18 mouse cellular contexts compared by ENCODE assay signal in genomic region chr14:58815616-58816539, GRCm38 (mm10).
DNase-seq lines count a peak whose midpoint lies in the region; ATAC-seq and TF ChIP-seq lines count a peak whose summit lies in the region.
"Had no signal": no experiment of that assay in that cellular context is flagged by ENCODE, and none has a peak within 500 bp of the region (broad histone marks: within the 10 kb centered on the region; RNA-seq: fewer than 3 reads in every experiment).

No protein-coding gene starts in this region.

- H3K9me3 ChIP-seq in limb, embryonic 14.5 days (ENCODE audit: control insufficient read depth, low read length), result no peaks in the 10 kb centered on the region
- no peaks in the 10 kb centered on the region for H3K9me3 ChIP-seq in limb, embryonic 10.5 days (replicated peaks)
- H3K9me3 ChIP-seq: heart, embryonic 13.5 days; hindbrain, embryonic 12.5 days; neural tube, embryonic 12.5 days had no signal

- WGBS in heart, adult 2 months, result 34% methylated on average over 11 of the region's 11 CpGs
- WGBS in limb, embryonic 14.5 days, result 53% methylated on average over 11 of the region's 11 CpGs
- 68% methylated on average over 11 of the region's 11 CpGs for WGBS in limb, embryonic 10.5 days
- 58% methylated on average over 11 of the region's 11 CpGs for WGBS in small intestine, adult 2 months

- no peaks in the 10 kb centered on the region for H3K79me2 ChIP-seq in heart, adult 2 months (replicated peaks; ENCODE audit: control insufficient read depth, insufficient read depth, low read length)

- intact Hi-C loops in heart, adult 2 months (cut with DNase I), result loop anchor here (5.0 kb wide), 1 partner anchor 104 kb away; no protein-coding TSS in a partner anchor
- intact Hi-C loops in gastrocnemius, postnatal 36 days (cut with DNase I), result no loop called here

- H3K9ac ChIP-seq in heart, adult 2 months (ENCODE audit: low read depth, low read length), result no peak overlapping the region
- no peak overlapping the region for H3K9ac ChIP-seq in limb, embryonic 14.5 days (ENCODE audit: low read depth, low read length, severe bottlenecking)
- H3K9ac ChIP-seq: heart, embryonic 13.5 days; hindbrain, embryonic 12.5 days; neural tube, embryonic 12.5 days had no signal

- H3K27ac ChIP-seq in heart, adult 2 months, result no peak overlapping the region
- no peak overlapping the region for H3K27ac ChIP-seq in limb, embryonic 14.5 days (replicated peaks; ENCODE audit: low read depth, low read length)
- no peak overlapping the region for H3K27ac ChIP-seq in limb, embryonic 10.5 days
- peak overlapping the region; percentile 18; the same call in 1 of the 2 replicates for H3K27ac ChIP-seq in small intestine, adult 2 months (ENCODE audit: insufficient read depth, low read depth, low read length)
- H3K27ac ChIP-seq: heart, embryonic 13.5 days; hindbrain, embryonic 12.5 days; neural tube, embryonic 12.5 days had no signal

- H3K4me1 ChIP-seq in heart, adult 2 months (ENCODE audit: control insufficient read depth, insufficient read depth, low read length), result peaks cover 9% of the 10 kb centered on the region
- 0 out of 2 replicates have a peak, but pooled peaks cover 4% of the 10 kb centered on the region for H3K4me1 ChIP-seq in limb, embryonic 14.5 days (ENCODE audit: control insufficient read depth, insufficient read depth, low read length)
- H3K4me1 ChIP-seq in limb, embryonic 10.5 days, result peaks cover 6% of the 10 kb centered on the region
- H3K4me1 ChIP-seq in small intestine, adult 2 months (ENCODE audit: control insufficient read depth, insufficient read depth, insufficient read length, low read length), result no peaks in the 10 kb centered on the region
- H3K4me1 ChIP-seq: heart, embryonic 13.5 days; hindbrain, embryonic 12.5 days; neural tube, embryonic 12.5 days had no signal

- no peak for ATAC-seq in limb, embryonic 14.5 days (ENCODE audit: low FRiP score, low read depth)

- no peaks in the 10 kb centered on the region for H3K27me3 ChIP-seq in heart, adult 2 months (ENCODE audit: control insufficient read depth, insufficient read depth, low read length)
- H3K27me3 ChIP-seq in limb, embryonic 14.5 days (ENCODE audit: control insufficient read depth, insufficient read depth, low read length), result no peaks in the 10 kb centered on the region
- no peaks in the 10 kb centered on the region for H3K27me3 ChIP-seq in limb, embryonic 10.5 days (ENCODE audit: low read depth, poor library complexity, severe bottlenecking)
- H3K27me3 ChIP-seq in small intestine, adult 2 months (ENCODE audit: control insufficient read depth, insufficient read depth, low read length), result no peaks in the 10 kb centered on the region
- H3K27me3 ChIP-seq: heart, embryonic 13.5 days; hindbrain, embryonic 12.5 days; neural tube, embryonic 12.5 days had no signal

- TF ChIP-seq EP300 in heart, adult 2 months (IDR thresholded peaks at IDR 0.05; ENCODE audit: insufficient read depth, low read depth, low read length), result no peak

- H3K36me3 ChIP-seq in heart, adult 2 months (ENCODE audit: control insufficient read depth, insufficient read depth, low read length), result peaks cover 8% of the 10 kb centered on the region
- no peaks in the 10 kb centered on the region for H3K36me3 ChIP-seq in limb, embryonic 14.5 days (ENCODE audit: control insufficient read depth, insufficient read depth, low read length)
- H3K36me3 ChIP-seq in limb, embryonic 10.5 days, result no peaks in the 10 kb centered on the region
- no peaks in the 10 kb centered on the region for H3K36me3 ChIP-seq in small intestine, adult 2 months (ENCODE audit: control insufficient read depth, insufficient read depth, low read length)
- H3K36me3 ChIP-seq: heart, embryonic 13.5 days; hindbrain, embryonic 12.5 days; neural tube, embryonic 12.5 days had no signal

- no peak overlapping the region for H3K4me2 ChIP-seq in limb, embryonic 14.5 days (replicated peaks; ENCODE audit: low read depth, low read length, severe bottlenecking)
- H3K4me2 ChIP-seq: heart, embryonic 13.5 days; hindbrain, embryonic 12.5 days; neural tube, embryonic 12.5 days had no signal

- TF ChIP-seq POLR2A in heart, adult 2 months (IDR thresholded peaks at IDR 0.05; ENCODE audit: insufficient read depth, low read depth, low read length), result no peak
- TF ChIP-seq POLR2A in limb, embryonic 14.5 days (IDR thresholded peaks at IDR 0.05; ENCODE audit: borderline replicate concordance, extremely low read depth, insufficient read depth, insufficient read length), result no peak
- no peak for TF ChIP-seq POLR2A in small intestine, adult 2 months (IDR thresholded peaks at IDR 0.05; ENCODE audit: low read depth, low read length)

- peak; percentile 31 to 40 for DNase-seq in cerebellum, postnatal 10 days
- DNase-seq in cerebellum, adult 9-11 months, result no peak
- no peak for DNase-seq in heart, adult 2 months
- no peak for DNase-seq in heart, adult 9 months (ENCODE audit: low spot score in 2 of 2)
- DNase-seq in limb, embryonic 14.5 days (ENCODE audit: low spot score), result peak; percentile 10
- no peak for DNase-seq in limb, embryonic 10.5 days (ENCODE audit: low spot score)
- no peak for DNase-seq in gastrocnemius, postnatal 36 days
- DNase-seq: adrenal gland, postnatal 14 days; cerebellum, postnatal 36 days; gastrocnemius, postnatal 25 days; kidney, adult 18-20 months; kidney, postnatal 4 days; liver; lung, adult 18-20 months had no signal

- TF ChIP-seq CTCF in heart, adult 2 months (IDR thresholded peaks at IDR 0.05), result 0 out of 2 replicates have a peak, but pooled peaks have one; percentile 23
- TF ChIP-seq CTCF in small intestine, adult 2 months (IDR thresholded peaks at IDR 0.05; ENCODE audit: extremely low read depth, insufficient read length, insufficient replicate concordance, low read depth, low read length), result no peak

- no peak overlapping the region for H3K4me3 ChIP-seq in heart, adult 2 months
- no peak overlapping the region for H3K4me3 ChIP-seq in limb, embryonic 14.5 days (replicated peaks; ENCODE audit: low read length)
- no peak overlapping the region for H3K4me3 ChIP-seq in limb, embryonic 10.5 days
- no peak overlapping the region for H3K4me3 ChIP-seq in small intestine, adult 2 months (ENCODE audit: low read depth, low read length)
- H3K4me3 ChIP-seq: heart, embryonic 13.5 days; hindbrain, embryonic 12.5 days; neural tube, embryonic 12.5 days had no signal

Comparison
In these comparisons a context has a peak if more than half of its experiments do, and no peak if none do; other contexts are left out.
1. DNase-seq: peak in cerebellum, postnatal 10 days (2 of 2) and limb, embryonic 14.5 days (single experiment); none in cerebellum, adult 9-11 months (single experiment), heart, adult 2 months (0 of 2), heart, adult 9 months (0 of 2), limb, embryonic 10.5 days (single experiment) and gastrocnemius, postnatal 36 days (0 of 2).